Mouse (Mus musculus) E14TG2a.4 (cell line): ENCODE data around the gene Tmem132e.

Experiments
- CTCF ChIP-seq: conservative IDR thresholded peaks from 2 replicates; pipeline ENCODE4 v1.5.1; 2014; ENCODE audit warnings: low read length
- NANOG ChIP-seq: IDR thresholded peaks from 2 replicates; pipeline ENCODE4 v1.6.1; 2014; ENCODE audit warnings: borderline replicate concordance, low read length, mixed read lengths
- POU5F1 ChIP-seq: IDR thresholded peaks from 2 replicates; pipeline ENCODE4 v1.6.1; 2014; ENCODE audit warnings: low read length, borderline replicate concordance

DNA sequence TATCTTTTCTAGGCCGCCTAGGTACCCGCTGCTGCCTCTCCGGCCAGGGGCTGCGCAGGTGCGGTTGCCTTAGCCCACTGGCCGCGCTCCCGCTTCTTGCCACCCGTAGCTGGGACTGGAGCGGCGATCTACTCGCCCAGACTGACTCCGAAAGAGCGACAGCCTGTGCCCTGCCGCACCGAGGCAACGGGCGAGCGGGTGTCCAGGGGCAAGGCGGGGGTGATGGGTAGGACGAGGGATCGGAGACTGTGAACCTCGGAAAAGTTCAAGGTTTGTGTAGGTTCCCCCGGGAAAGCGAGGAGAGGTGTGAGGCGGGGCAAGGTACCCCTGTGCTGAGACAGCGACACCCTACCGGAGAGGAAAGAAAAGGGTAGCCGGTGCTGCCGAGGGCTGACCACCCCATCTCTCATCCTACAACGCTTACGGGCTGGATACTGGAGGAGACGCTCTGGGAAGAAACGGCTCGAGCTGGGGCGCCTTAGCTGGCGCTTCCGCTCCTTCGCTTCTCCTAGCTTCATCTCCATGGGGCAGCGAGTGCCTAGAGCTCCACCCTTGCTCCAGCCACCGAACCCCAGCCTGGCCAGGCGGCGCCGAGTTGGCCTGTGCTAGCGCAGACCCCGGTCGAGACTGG lies 874 bp upstream of the Tmem132e start:
- no peak for TF ChIP-seq CTCF
- no peak for TF ChIP-seq POU5F1
- TF ChIP-seq NANOG: no peak
